Mouse (Mus musculus) CD4-positive, CD25-positive, alpha-beta regulatory T cell, adult 2 months (primary cell): ENCODE data around the gene Prg3.
A peak's percentile ranks its signal among the peaks of the same experiment; 100 is the strongest.

Source experiments
- DNase-seq: peaks from one replicate; pipeline ENCODE4 v3.0.0-alpha.2; 2012; ENCODE audit warnings: low read depth, low spot score

Gene Prg3

GRCm38 (mm10) chr2:84980188-84980587 lies 7.8 kb upstream of the Prg3 start, which contains the start of gene Prg2:
TSS of gene Prg2 (plus strand) at chr2:84980461.
- no peak for DNase-seq

- DNase-seq, result no peak
Observed at GRCm38 (mm10) chr2:84996376-84996775, 8.4 kb downstream of the Prg3 start.

- DNase-seq, result no peak
Observed at GRCm38 (mm10) chr2:84999486-85000181, 11.6 kb downstream of the Prg3 start.

GRCm38 (mm10) chr2:85001497-85001896 lies 13.5 kb downstream of the Prg3 start:
- DNase-seq, result no peak

GRCm38 (mm10) chr2:85002575-85002974 lies 14.6 kb downstream of the Prg3 start:
- DNase-seq, result no peak

- no peak for DNase-seq
Observed at GRCm38 (mm10) chr2:85004341-85004740, 16.3 kb downstream of the Prg3 start.

- no peak for DNase-seq
Observed at GRCm38 (mm10) chr2:85006600-85006999, 18.6 kb downstream of the Prg3 start.

GRCm38 (mm10) chr2:85007729-85008128 lies 19.7 kb downstream of the Prg3 start:
- peak; percentile 64 for DNase-seq

- DNase-seq, result no peak
Observed at GRCm38 (mm10) chr2:85009212-85009611, 21.2 kb downstream of the Prg3 start.

- no peak for DNase-seq
Observed at GRCm38 (mm10) chr2:85011906-85012604, 24.0 kb downstream of the Prg3 start.

GRCm38 (mm10) chr2:85012679-85013078 lies 24.7 kb downstream of the Prg3 start:
- no peak for DNase-seq

- no peak for DNase-seq
Observed at GRCm38 (mm10) chr2:85013826-85014587, 26.0 kb downstream of the Prg3 start.

GRCm38 (mm10) chr2:85014588-85014982 lies 26.6 kb downstream of the Prg3 start:
- DNase-seq, result no peak

- no peak for DNase-seq
Observed at GRCm38 (mm10) chr2:85022043-85022442, 34.0 kb downstream of the Prg3 start.

- DNase-seq, result no peak
Observed at GRCm38 (mm10) chr2:85026178-85026577, 38.2 kb downstream of the Prg3 start.

GRCm38 (mm10) chr2:85027281-85027680 lies 39.3 kb downstream of the Prg3 start:
- no peak for DNase-seq

- DNase-seq, result no peak
Observed at GRCm38 (mm10) chr2:85029897-85030296, 41.9 kb downstream of the Prg3 start.

- DNase-seq, result no peak
Observed at GRCm38 (mm10) chr2:85030989-85031388, 43.0 kb downstream of the Prg3 start.

GRCm38 (mm10) chr2:85033121-85033520 lies 45.1 kb downstream of the Prg3 start:
- no peak for DNase-seq

- no peak for DNase-seq
Observed at GRCm38 (mm10) chr2:85034169-85034568, 46.2 kb downstream of the Prg3 start.

GRCm38 (mm10) chr2:85036507-85037046 lies 48.6 kb downstream of the Prg3 start:
- DNase-seq, result no peak
